Mouse (Mus musculus) ES-E14 (cell line): Measurements from ENCODE around the gene Mesp2. TPM values are rescaled to one million over a fixed set of nuclear protein-coding genes. Genes with fewer than 3 reads are reported as not detected.

Experiments used
- DNase-seq: peaks from one replicate; pipeline ENCODE4 v3.0.0-alpha.2; 2013; ENCODE audit warnings: low read depth, low spot score
- H3K27ac ChIP-seq: 2 replicates; pipeline ENCODE4 v1.5.1; 2012; ENCODE audit warnings: low read depth, mild to moderate bottlenecking, low read length, moderate library complexity, mixed read lengths; ENCODE audit not compliant: poor library complexity, insufficient read depth, severe bottlenecking
- H3K36me3 ChIP-seq: 2 replicates; pipeline ENCODE4 v1.6.1; 2012; ENCODE audit warnings: mild to moderate bottlenecking, low read length, moderate library complexity, mixed read lengths; ENCODE audit not compliant: control insufficient read depth, poor library complexity, insufficient read depth, severe bottlenecking
- H3K4me1 ChIP-seq, 2 experiments: fragments of 150-350 bp in 1 of 2; sonication (generic) in 1 of 2; 2 replicates each; pipeline ENCODE4 v1.6.1; 2012; ENCODE audit warnings: low read length in 2 of 2, mild to moderate bottlenecking in 1 of 2, mixed read lengths in 1 of 2; ENCODE audit not compliant: control insufficient read depth in 2 of 2, insufficient read depth in 2 of 2, poor library complexity in 1 of 2
- H3K4me3 ChIP-seq, 2 experiments: fragments of 150-350 bp in 1 of 2; sonication (generic) in 1 of 2; 2 replicates each; pipeline ENCODE4 v1.5.1; 2012; ENCODE audit warnings: low read length in 2 of 2, low read depth in 1 of 2, mild to moderate bottlenecking in 1 of 2, mixed read lengths in 1 of 2; ENCODE audit not compliant: insufficient read depth in 1 of 2, poor library complexity in 1 of 2, severe bottlenecking in 1 of 2
- H3K9ac ChIP-seq: 2 replicates; pipeline ENCODE4 v1.6.1; 2012; ENCODE audit warnings: low read depth, mild to moderate bottlenecking, low read length, mixed read lengths; ENCODE audit not compliant: poor library complexity, insufficient read depth, severe bottlenecking
- H3K9me3 ChIP-seq: fragments of 150-350 bp; sonication (generic); 2 replicates; pipeline ENCODE4 v1.6.1; 2012; ENCODE audit warnings: low read depth, mild to moderate bottlenecking, low read length; ENCODE audit not compliant: control insufficient read depth, insufficient read depth
- CHD2 ChIP-seq: IDR thresholded peaks from 2 replicates; pipeline ENCODE4 v1.6.1; 2014; ENCODE audit warnings: mild to moderate bottlenecking, low read depth, low read length, inconsistent platforms
- HCFC1 ChIP-seq: IDR thresholded peaks from 2 replicates; pipeline ENCODE4 v1.6.1; 2012; ENCODE audit warnings: low read length, inconsistent platforms, borderline replicate concordance; ENCODE audit not compliant: insufficient read depth
- MAFK ChIP-seq: IDR thresholded peaks from 2 replicates; pipeline ENCODE4 v1.6.1; 2014; ENCODE audit warnings: mild to moderate bottlenecking, low read depth, low read length, inconsistent platforms; ENCODE audit not compliant: insufficient read depth
- ZC3H11A ChIP-seq: IDR thresholded peaks from 2 replicates; pipeline ENCODE4 v1.6.1; 2012; ENCODE audit warnings: low read depth, mild to moderate bottlenecking, inconsistent platforms, low read length, borderline replicate concordance
- ZNF384 ChIP-seq: IDR thresholded peaks from 2 replicates; pipeline ENCODE4 v1.6.1; 2012; ENCODE audit warnings: low read depth, low read length, inconsistent platforms
- in situ Hi-C, 2 experiments: fragments of 600-800 bp; cut with MboI; formaldehyde crosslinking; loops; one replicate each; pipeline ENCODE4 v1.15.1; 2025; ENCODE audit warnings: low sequenced_read_pairs in 2 of 2, inconsistent platforms in 1 of 2; ENCODE audit not compliant: unreplicated experiment in 2 of 2
- total RNA-seq: library from RNA; depleted of rRNA; stranded (reverse); fragments of 300-350 nt; gene quantifications from 2 replicates; pipeline ENCODE4 v1.2.3, GENCODE M21; 2012; rRNA removed

Gene Mesp2
- total RNA-seq, 1 experiment: 1.0 TPM

DNA sequence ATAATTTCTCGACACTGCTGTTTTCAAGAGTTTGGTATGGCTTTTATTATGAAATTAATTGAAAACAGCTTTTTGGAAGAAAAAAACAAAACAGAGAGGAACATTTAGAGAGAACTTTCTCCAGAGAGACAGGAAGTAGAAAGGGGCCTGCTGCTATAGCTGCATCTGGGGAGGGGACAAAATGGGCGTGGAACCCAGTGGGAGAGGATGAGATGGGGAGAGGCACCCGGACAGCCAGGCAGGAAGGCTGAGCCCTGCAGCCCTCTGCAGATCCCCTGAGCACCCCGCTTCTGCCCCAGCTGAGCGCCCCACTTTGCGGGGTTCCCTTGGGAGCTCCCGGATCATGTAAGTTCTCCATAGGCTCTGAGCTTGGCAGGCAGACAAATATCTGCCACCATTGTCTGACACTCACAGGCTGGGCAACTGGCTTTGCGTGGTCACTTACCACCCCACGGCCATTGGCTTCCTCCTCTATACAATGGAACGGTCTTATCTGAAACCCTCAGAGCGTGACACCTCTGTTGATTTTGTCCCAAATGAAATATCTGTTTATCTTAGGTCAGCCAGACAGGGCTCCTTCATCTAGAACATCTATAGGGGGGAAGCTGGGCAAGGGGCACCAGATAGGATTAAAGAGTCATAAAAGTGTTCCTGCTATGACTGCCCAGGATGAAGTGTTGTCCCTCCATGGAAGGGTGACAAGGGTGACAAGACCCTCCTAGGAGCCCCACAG, 47.8 kb downstream of the Mesp2 start:
- peaks cover 7 to 20% of the 10 kb centered on the region in 2 experiments; a peak in 3 of 4 replicates for H3K4me1 ChIP-seq
- in situ Hi-C loops: no loop called here
- TF ChIP-seq HCFC1 (no peak), ZNF384 (no peak), CHD2 (no peak), MAFK (no peak), ZC3H11A (no peak)
- no peaks in the 10 kb centered on the region for H3K36me3 ChIP-seq
- H3K9me3 ChIP-seq: no peaks in the 10 kb centered on the region
- no peak for DNase-seq
- H3K4me3 ChIP-seq: no peak overlapping the region
- no peak overlapping the region for H3K9ac ChIP-seq
- H3K27ac ChIP-seq: no peak overlapping the region

DNA sequence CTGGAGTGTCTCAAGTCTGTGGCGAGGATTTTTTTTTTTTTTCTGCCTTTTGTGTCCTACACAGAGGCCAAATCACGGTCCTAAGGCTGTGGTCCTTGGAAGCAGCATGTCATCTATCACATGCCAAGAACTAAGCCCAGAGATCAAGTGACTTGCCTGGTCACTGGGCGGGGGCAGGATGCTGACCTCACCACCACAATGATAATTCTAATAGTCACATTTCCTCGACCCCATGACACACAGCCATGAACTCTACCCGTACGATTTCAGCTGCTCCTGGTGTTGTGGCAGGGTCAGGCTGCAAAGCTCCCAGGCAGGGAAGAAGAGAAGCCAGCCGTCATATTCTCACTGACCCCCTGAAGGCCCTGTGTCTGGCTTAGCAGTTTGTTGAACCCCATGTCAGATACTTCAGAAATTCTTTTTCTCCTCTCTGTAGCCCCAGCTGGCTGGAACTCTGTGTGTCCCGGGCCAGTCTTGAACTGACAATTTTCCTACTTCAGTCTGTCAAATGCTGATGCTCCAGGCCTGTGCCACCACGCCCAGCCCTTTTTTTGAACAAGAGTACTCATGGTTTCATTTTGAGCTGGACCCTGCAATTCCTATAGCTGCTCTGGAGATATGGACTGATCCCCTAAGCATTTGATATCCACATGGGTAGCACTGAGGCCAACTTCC, 48.6 kb downstream of the Mesp2 start:
- no peak overlapping the region for H3K9ac ChIP-seq
- H3K4me3 ChIP-seq: no peak overlapping the region
- no peaks in the 10 kb centered on the region for H3K9me3 ChIP-seq
- no peak overlapping the region for H3K27ac ChIP-seq
- no peak for TF ChIP-seq HCFC1
- no peak for TF ChIP-seq ZNF384
- no peak for DNase-seq
- H3K4me1 ChIP-seq: peaks cover 7 to 20% of the 10 kb centered on the region in 2 experiments; a peak in 3 of 4 replicates
- no peaks in the 10 kb centered on the region for H3K36me3 ChIP-seq
- in situ Hi-C loops: no loop called here

DNA sequence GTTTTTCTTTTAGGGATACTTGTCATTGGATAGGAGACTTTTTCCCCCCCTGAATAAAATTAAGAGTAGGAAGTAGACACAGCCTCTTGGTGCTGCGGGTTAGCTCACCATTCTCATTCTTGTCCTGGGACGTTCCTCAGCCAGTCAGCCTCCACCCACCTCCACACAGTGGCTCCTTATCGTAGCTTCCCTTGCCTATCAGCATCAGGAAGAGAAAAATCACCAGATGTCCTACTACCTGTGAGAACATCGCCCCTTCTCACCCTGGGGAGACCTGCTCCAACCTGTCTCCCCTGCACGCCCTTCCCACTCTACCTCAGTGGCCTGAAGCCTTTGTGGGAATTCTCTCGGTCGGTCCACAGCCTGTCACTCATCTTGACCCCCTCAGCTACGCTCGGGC, 50.3 kb downstream of the Mesp2 start, which contains the start of gene Anpep:
Anpep (minus strand) TSS at position 249 of the 400 bp plus-strand sequence.
- in situ Hi-C loops: no loop called here
- H3K4me1 ChIP-seq: peaks cover 7 to 20% of the 10 kb centered on the region in 2 experiments; a peak in 3 of 4 replicates
- H3K9me3 ChIP-seq: no peaks in the 10 kb centered on the region
- no peak within 1 kb of the TSS for H3K9ac ChIP-seq
- H3K4me3 ChIP-seq: no peak within 1 kb of the TSS
- DNase-seq: no peak
- no peak within 1 kb of the TSS for H3K27ac ChIP-seq
- no peak for TF ChIP-seq ZC3H11A
- no peak for TF ChIP-seq HCFC1
- TF ChIP-seq ZNF384: no peak
- TF ChIP-seq CHD2: no peak
- no peak for TF ChIP-seq MAFK
- no peaks in the 10 kb centered on the region for H3K36me3 ChIP-seq

DNA sequence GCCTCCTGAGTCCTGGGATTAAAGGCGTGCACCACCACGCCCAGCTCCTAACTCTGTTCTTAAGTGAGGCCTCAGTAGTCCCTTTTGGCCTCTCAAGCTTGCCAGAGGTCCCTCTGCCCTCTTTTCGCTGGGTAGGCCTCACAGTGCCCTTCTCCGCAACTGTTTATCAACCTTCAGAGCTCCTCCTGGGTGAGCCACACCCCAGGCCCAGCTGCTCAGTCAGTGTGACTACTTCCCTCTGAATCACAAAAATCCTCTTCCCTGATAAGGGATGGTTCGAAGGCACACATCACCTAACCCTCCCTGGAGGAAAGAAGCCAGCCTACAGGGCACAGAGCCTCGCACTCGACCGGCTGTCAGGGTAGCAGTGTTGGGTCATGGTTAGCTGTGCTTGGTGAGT, 51.3 kb downstream of the Mesp2 start:
- H3K27ac ChIP-seq: no peak overlapping the region
- TF ChIP-seq ZC3H11A (no peak), MAFK (no peak)
- no peak for DNase-seq
- no peak overlapping the region for H3K9ac ChIP-seq
- no peak overlapping the region for H3K4me3 ChIP-seq
- H3K36me3 ChIP-seq: no peaks in the 10 kb centered on the region
- in situ Hi-C loops: no loop called here
- peaks cover 8 to 24% of the 10 kb centered on the region in 2 experiments; a peak in 3 of 4 replicates for H3K4me1 ChIP-seq
- H3K9me3 ChIP-seq: no peaks in the 10 kb centered on the region

Other genes with a start within 250 kb of the Mesp2 start
- 1.0 and 1.5 TPM in 2 replicates for gene Rhcg, start 193.1 kb upstream of the Mesp2 start, total RNA-seq
- gene Ticrr, start 150.5 kb upstream of the Mesp2 start, total RNA-seq: 46.3 and 56.8 TPM in 2 replicates
- 9.2 and 12.3 TPM in 2 replicates for gene Kif7, start 95.0 kb upstream of the Mesp2 start, total RNA-seq
- 0.18 TPM in 1 of 2 replicates, not detected in the other for gene Plin1, start 77.8 kb upstream of the Mesp2 start, total RNA-seq
- gene Pex11a, start 67.6 kb upstream of the Mesp2 start, total RNA-seq: 4.3 and 6.1 TPM in 2 replicates
- 0.58 and 0.71 TPM in 2 replicates for gene Wdr93, start 67.6 kb upstream of the Mesp2 start, total RNA-seq
- 0.27 TPM in 1 of 2 replicates, not detected in the other for gene Mesp1, start 16.9 kb upstream of the Mesp2 start, total RNA-seq
- 11.4 and 15.4 TPM in 2 replicates for gene Anpep, start 50.3 kb downstream of the Mesp2 start, total RNA-seq
- gene Ap3s2, start 109.9 kb downstream of the Mesp2 start, total RNA-seq: 9.4 and 11.0 TPM in 2 replicates
- 2.3 and 3.9 TPM in 2 replicates for gene Arpin, start 124.6 kb downstream of the Mesp2 start, total RNA-seq
- gene Zfp710, start 214.1 kb downstream of the Mesp2 start, total RNA-seq: 39.8 and 54.2 TPM in 2 replicates